Mouse (Mus musculus): ENCODE data around the gene Kcnh4.

Gene Kcnh4

GRCm38 (mm10) chr11:100735134-100735865 lies 24.4 kb downstream of the Kcnh4 start:
- no peak for DNase-seq (ENCODE audit: low spot score in 2 of 2)

DNA sequence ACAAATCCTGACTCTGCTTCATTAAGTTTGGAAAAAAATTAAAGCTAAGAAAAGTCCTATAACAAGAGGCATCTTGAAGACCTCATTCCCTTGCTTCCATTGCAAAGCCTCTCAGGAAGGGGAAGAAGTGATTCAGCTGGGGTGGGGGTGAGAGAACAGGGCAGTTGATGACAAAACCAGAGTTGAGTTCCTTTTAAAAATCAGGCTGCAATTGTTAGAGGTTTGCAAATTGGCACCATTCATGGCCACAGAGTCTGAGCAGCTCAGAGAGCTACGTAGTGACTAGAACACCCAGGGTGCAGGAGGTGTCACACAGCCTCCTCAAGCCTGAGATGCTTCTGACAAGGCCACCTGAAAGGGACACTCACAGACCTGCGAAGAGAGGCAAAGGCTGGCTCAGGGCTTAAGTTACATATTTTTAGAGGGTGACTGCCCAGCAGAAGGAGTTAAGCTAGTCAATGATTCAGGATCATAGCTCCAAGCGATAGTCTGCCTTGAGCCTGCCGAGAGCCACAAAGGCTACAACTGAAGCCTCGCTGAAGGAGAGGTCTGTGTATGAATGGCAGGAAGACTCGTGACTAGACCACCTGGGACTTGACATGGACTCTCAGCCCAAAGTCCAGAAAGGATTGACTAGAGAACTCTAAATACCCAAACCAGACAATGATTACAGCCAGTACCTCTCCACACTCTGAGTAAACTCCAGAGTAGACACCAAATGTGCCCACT lies 29.1 kb downstream of the Kcnh4 start:
- DNase-seq (ENCODE audit: low spot score in 2 of 2) = no peak

- DNase-seq (ENCODE audit: low spot score in 2 of 2) = no peak
Observed at GRCm38 (mm10) chr11:100729976-100730375, 29.8 kb downstream of the Kcnh4 start.

DNA sequence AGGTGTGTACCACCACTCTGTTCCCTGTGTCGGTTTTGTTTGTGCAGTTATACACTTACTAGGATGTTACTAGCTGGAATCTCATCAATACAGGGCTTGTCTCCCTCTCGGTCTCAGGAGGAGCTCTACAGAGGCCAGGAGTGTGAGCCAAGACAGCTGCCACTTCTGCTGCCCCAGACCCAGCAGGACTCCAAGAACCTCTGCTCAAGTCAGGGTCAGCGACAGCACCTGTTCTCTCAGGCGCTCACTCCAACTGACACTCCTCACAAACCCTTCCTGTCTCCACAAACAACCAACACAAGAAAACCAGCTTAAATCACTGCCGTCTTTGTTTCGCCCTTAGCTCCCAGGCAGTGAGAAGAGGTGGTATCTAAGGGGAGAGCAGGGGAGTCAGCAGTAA lies 31.1 kb downstream of the Kcnh4 start:
- no peak for DNase-seq (ENCODE audit: low spot score in 2 of 2)

- no peak for DNase-seq (ENCODE audit: low spot score in 2 of 2)
Observed at GRCm38 (mm10) chr11:100727201-100727600, 32.5 kb downstream of the Kcnh4 start.

- no peak for DNase-seq (ENCODE audit: low spot score in 2 of 2)
Observed at GRCm38 (mm10) chr11:100724919-100725512, 34.7 kb downstream of the Kcnh4 start.

GRCm38 (mm10) chr11:100722493-100723028 lies 37.2 kb downstream of the Kcnh4 start:
- DNase-seq (ENCODE audit: low spot score in 2 of 2) = no peak

DNA sequence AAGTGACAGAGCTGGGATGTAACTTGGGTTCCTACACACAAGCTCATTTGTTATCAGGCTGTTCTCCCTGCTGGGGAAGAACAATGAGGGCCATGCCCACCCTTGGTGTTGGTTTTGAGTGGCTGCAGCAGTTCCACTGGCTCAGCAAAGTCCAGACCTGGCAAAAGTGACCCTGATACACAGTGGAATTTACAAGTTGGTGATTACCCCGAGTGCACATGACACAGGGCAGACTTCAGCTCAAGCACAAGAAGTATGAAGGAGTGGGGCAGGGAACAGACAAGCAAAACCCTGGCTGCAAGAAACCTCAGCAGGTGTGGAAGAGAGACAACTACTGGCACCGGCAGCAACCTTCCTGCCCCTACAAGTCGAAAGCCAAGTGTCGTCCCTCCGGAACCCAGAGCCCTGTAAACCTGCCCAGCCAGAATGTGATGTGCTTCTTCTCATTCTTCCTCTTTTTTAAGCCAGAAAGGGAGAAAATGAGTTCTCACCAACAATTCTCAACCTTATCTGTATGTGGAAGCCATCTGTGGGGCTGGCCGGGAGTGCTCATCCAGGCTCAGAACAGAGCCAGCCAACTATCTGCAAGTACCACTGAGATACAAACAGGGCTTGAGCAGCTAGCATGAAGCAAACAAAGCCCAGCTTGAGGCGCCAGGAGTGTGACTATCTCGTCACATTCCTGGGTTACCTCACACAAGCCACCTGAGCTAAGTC lies 37.8 kb downstream of the Kcnh4 start:
- no peak for DNase-seq (ENCODE audit: low spot score in 2 of 2)

DNA sequence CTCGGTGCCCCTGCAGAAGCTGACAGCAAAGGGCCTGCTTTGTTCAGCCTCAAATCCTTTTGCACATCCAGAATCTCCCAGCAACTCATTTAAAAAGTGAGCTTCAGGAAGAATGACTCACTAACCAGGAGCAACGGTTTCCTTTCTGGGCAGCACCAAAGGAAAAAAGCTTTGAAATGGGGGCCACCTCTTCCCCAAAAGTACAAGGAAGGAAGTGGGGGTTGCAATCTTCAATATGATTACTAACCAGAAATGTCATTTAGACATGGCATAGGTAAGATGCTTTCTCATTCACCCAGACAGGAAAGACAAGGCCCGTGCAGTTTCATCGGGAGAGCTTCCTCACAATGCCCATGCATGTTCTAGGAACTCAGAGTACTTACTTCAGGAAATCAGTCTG lies 38.5 kb downstream of the Kcnh4 start:
- DNase-seq (ENCODE audit: low spot score in 2 of 2) = no peak

- no peak for DNase-seq (ENCODE audit: low spot score in 2 of 2)
Observed at GRCm38 (mm10) chr11:100720345-100720744, 39.4 kb downstream of the Kcnh4 start.

DNA sequence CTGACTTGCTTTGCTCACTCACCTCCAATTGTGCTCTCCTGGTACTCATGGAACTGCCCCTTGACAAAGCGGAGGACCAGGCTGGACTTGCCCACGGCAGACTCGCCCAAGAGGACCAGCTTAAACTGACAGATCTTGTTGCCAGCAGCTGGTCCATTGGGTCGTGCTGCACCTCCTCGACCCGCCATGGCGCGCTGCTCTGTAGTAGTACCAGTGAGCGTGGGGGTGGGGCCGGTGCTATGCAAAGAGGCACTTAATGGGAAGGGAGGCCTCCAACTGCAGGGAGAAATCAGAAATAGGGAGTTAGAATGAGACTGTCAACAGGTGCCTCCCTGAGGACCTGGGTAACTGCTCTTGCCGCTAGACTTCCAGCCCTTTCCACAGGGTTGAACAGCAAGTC lies 39.8 kb downstream of the Kcnh4 start:
- no peak for DNase-seq (ENCODE audit: low spot score in 2 of 2)

DNA sequence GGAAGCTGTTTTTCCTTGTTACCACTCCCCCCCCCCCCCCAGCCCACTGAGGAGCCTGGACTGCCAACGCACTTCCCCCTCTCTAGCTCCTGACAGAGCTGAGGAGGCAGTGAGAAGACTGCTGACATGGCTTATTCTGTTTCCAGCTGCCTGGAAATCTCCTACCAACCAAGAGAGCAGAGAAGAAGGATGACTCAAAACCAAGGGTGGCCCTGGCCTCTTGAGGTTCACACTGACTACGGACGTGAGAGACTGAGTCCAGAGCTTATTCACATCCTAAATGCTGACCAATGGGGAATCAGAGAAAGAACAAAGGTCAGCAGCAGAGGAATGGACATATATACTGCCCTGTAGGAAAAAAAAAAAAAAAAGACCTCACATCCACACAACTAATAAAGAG lies 40.4 kb downstream of the Kcnh4 start:
- DNase-seq (ENCODE audit: low spot score in 2 of 2) = no peak

GRCm38 (mm10) chr11:100718866-100719265 lies 40.9 kb downstream of the Kcnh4 start:
- no peak for DNase-seq (ENCODE audit: low spot score in 2 of 2)

DNA sequence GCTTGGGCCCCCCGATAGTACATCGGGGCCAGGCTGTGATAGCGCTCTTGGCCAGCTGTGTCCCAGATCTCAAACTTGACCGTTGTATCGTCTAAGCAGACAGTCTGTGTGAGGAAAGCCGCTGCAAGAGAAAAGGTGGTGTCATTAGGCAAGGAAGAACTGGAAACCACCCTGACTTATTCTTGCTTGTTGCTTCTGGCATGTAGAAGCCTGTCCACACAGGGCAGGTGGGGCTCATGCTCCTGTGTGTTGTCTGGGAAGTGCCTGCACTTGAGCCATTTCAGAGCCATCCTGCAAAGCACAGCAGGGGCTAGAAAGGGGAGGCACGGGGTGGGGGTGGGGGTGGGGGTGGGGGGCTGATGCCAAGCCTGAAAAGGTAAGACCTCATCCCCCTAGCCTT lies 41.3 kb downstream of the Kcnh4 start:
- DNase-seq (ENCODE audit: low spot score in 2 of 2) = no peak

GRCm38 (mm10) chr11:100716649-100717048 lies 43.1 kb downstream of the Kcnh4 start:
- DNase-seq (ENCODE audit: low spot score in 2 of 2) = no peak

DNA sequence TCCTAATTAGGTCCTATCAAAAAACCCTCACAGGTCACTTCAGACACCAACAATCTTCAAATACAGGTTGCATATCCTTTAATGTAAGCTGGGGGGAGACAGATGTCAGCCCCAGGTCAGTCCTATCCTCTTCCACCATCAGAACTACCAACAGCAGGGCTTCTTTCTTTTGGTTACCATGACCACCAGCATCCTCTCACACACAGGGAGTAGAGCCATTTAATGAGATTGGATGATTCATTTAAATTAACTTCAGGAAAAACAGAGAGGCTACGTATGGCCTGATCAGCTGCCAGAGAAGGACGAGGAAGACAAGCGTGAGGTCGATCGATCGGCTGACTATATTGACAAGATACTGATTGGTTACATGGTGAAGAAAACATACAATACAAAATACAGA lies 44.8 kb downstream of the Kcnh4 start:
- DNase-seq (ENCODE audit: low spot score in 2 of 2) = no peak

GRCm38 (mm10) chr11:100714534-100714915 lies 45.2 kb downstream of the Kcnh4 start:
- peak; percentile 55 to 84 for DNase-seq (ENCODE audit: low spot score in 2 of 2)

DNA sequence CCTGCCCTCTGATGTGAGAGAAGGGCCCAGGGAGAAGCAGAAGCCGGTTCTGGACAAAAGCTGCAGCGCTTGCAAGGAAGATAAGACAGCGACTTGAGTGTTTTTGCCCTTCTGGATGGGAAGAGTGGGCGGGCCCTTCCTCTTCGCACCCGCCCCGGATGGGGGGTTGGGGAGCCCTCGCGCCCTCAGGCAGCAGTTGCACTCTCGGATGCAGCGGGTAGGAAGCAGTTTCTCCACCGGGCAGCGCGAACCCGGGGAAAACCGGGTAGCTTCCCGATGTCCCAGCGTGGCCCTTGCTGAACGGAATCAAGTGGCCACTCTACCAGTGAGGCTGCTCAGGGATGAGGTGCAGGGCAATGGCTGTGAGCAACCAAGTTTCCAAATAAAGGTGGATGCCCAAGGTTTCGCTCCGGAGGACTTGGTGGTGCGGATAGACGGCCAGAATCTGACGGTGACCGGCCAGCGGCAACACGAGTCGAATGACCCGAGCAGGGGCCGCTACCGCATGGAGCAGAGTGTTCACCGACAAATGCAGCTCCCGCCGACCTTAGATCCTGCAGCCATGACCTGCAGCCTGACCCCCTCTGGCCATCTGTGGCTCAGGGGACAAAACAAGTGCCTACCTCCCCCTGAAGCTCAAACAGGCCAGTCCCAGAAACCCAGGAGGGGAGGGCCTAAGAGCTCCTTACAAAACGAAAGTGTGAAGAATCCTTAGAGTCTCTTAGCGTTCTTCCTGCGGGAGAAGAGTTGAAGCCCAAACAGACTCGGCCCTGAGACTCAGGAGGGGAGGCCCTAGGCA lies 45.8 kb downstream of the Kcnh4 start, which contains the start of gene Hspb9:
Hspb9 (plus strand) TSS at position 116 of the 799 bp plus-strand sequence.
- peak in 1 of 2 experiments; percentile 21 for DNase-seq (ENCODE audit: low spot score in 2 of 2)

DNA sequence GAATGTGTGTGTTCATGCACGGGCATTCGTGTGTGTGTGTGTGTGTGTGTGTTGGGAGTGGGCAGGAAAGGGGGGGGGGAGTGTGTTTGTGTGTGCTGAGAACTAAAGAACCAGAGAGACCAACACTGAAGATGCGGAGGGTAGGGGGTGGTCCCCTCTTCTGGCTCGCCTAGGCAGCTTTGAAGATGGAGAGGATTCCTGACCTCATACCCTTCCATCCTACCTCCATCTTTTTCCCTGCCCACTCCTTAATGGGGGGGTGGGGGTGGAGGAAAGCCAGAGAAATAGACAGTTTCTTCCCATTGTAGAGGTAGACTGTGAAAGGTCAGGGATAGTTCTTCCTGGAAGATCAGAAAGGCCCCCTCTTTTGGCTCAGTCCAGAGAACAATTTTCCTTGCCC lies 46.6 kb downstream of the Kcnh4 start:
- DNase-seq (ENCODE audit: low spot score in 2 of 2) = no peak

- peak; percentile 70 to 86 for DNase-seq (ENCODE audit: low spot score in 2 of 2)
Observed at GRCm38 (mm10) chr11:100711783-100712615, 47.7 kb downstream of the Kcnh4 start, which contains the start of gene Kat2a. TSS of gene Kat2a (minus strand) at chr11:100712465.
